Mouse (Mus musculus) G1E-ER4 (cell line): ENCODE data around the gene Nrm. TPM values are rescaled to one million over a fixed set of nuclear protein-coding genes. Genes with fewer than 3 reads are reported as not detected.

Source experiments
- GATA1 ChIP-seq: IDR thresholded peaks from one replicate; pipeline ENCODE4 v1.8.0; 2012; ENCODE audit warnings: low read length, inconsistent platforms
- polyA plus RNA-seq: library from polyadenylated mRNA; stranded (reverse); fragments of >175 nt; gene quantifications from 2 replicates; pipeline ENCODE4 v1.2.3, GENCODE M21; 2012

Gene Nrm
- polyA plus RNA-seq, 1 experiment = 13.8 TPM

- no peak for TF ChIP-seq GATA1
These were observed 48.2 kb downstream of the Nrm start for GRCm38 (mm10) chr17:35909186-35909918.

GRCm38 (mm10) chr17:35909919-35910369, 48.8 kb downstream of the Nrm start, which contains the start of gene Atat1:
Gene Atat1 (minus strand): TSS chr17:35910075.
- TF ChIP-seq GATA1 = no peak

GRCm38 (mm10) chr17:35914975-35915374, 53.9 kb downstream of the Nrm start:
- no peak for TF ChIP-seq GATA1

Other genes with a start within 250 kb of the Nrm start
- not detected in 2 replicates for gene Gm9573, start 234.7 kb upstream of the Nrm start, polyA plus RNA-seq
- not detected in 2 replicates for gene Mucl3, start 217.6 kb upstream of the Nrm start, polyA plus RNA-seq
- gene Vars2, start 193.7 kb upstream of the Nrm start, polyA plus RNA-seq = 100 and 135 TPM in 2 replicates
- 20.1 and 28.1 TPM in 2 replicates for gene Gtf2h4, start 187.6 kb upstream of the Nrm start, polyA plus RNA-seq
- 0.02 and 0.03 TPM in 2 replicates for gene Ddr1, start 156.7 kb upstream of the Nrm start, polyA plus RNA-seq
- gene Ier3, start 39.6 kb upstream of the Nrm start, polyA plus RNA-seq = 33.3 and 33.4 TPM in 2 replicates
- gene Flot1, start 38.1 kb upstream of the Nrm start, polyA plus RNA-seq = 85.3 and 87.0 TPM in 2 replicates
- 178 and 400 TPM in 2 replicates for gene Tubb5, start 23.0 kb upstream of the Nrm start, polyA plus RNA-seq
- gene Mdc1, start 19.8 kb upstream of the Nrm start, polyA plus RNA-seq = 22.5 and 24.1 TPM in 2 replicates
- 36.5 and 37.7 TPM in 2 replicates for gene Ppp1r18, start 4.3 kb downstream of the Nrm start, polyA plus RNA-seq
- gene Dhx16, start 18.5 kb downstream of the Nrm start, polyA plus RNA-seq = 65.8 and 80.6 TPM in 2 replicates
- gene 2310061I04Rik, start 36.1 kb downstream of the Nrm start, polyA plus RNA-seq = 197 and 224 TPM in 2 replicates
- gene Atat1, start 48.8 kb downstream of the Nrm start, polyA plus RNA-seq = 13.6 and 20.0 TPM in 2 replicates
- gene Mrps18b, start 55.1 kb downstream of the Nrm start, polyA plus RNA-seq = 6.5 and 7.3 TPM in 2 replicates
- 47.9 and 54.1 TPM in 2 replicates for gene Ppp1r10, start 55.1 kb downstream of the Nrm start, polyA plus RNA-seq
- gene Abcf1, start 108.4 kb downstream of the Nrm start, polyA plus RNA-seq = 160 and 207 TPM in 2 replicates
- 117 and 120 TPM in 2 replicates for gene Gnl1, start 118.5 kb downstream of the Nrm start, polyA plus RNA-seq
- gene Prr3, start 118.9 kb downstream of the Nrm start, polyA plus RNA-seq = 37.1 and 43.4 TPM in 2 replicates
- gene H2-T24, start 159.2 kb downstream of the Nrm start, polyA plus RNA-seq = 0.12 and 0.15 TPM in 2 replicates
- gene H2-T23, start 171.5 kb downstream of the Nrm start, polyA plus RNA-seq = 4.8 and 5.6 TPM in 2 replicates
- 4.0 and 6.0 TPM in 2 replicates for gene H2-T22, start 181.4 kb downstream of the Nrm start, polyA plus RNA-seq
- gene Gm6034, start 181.6 kb downstream of the Nrm start, polyA plus RNA-seq = not detected in 2 replicates
- gene Gm11127, start 197.1 kb downstream of the Nrm start, polyA plus RNA-seq = not detected in 2 replicates